1 mouse cellular context compared by ENCODE assay signal in the genomic region with DNA sequence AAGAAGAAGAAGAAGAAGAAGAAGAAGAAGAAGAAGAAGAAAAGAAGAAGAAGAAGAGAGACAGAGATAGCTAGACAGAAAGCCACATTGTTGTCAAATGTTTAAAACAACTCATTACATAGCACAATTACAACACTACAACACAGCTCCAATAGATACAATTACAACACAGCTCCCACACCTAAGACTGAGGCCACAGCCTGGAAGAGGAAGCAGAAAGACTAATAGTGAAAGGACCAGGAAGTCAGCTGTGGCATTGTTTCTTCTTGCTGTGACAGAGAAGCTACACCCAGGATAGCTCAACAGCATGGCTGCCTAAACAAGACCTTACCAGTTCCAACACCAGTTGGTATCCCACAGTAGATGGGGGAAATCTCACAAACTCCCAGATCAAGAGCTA.
TF ChIP-seq lines count a peak whose summit lies in the region.

No protein-coding gene starts in this region.

TF ChIP-seq in MEL, 35 proteins besides CTCF, POLR2A, EP300 and RAD21:
- TF ChIP-seq TBP (IDR thresholded peaks at IDR 0.05; ENCODE audit: low read depth, low read length) = no peak
- TF ChIP-seq RCOR1 (IDR thresholded peaks at IDR 0.05; ENCODE audit: low read depth, low read length) = no peak
- no peak for TF ChIP-seq USF2 (IDR thresholded peaks at IDR 0.05; ENCODE audit: borderline replicate concordance in 1 of 2, insufficient read depth in 1 of 2, low read depth in 1 of 2, low read length in 2 of 2)
- TF ChIP-seq POLR2AphosphoS2 (IDR thresholded peaks at IDR 0.05; ENCODE audit: low read length) = no peak
- no peak for TF ChIP-seq MXI1 (IDR thresholded peaks at IDR 0.05; ENCODE audit: low read depth, low read length)
- no peak for TF ChIP-seq UBTF (IDR thresholded peaks at IDR 0.05; ENCODE audit: borderline replicate concordance, insufficient read depth, low read depth, low read length)
- no peak for TF ChIP-seq ETS1 (IDR thresholded peaks at IDR 0.05; ENCODE audit: low read depth, low read length)
- TF ChIP-seq HCFC1 (IDR thresholded peaks at IDR 0.05; ENCODE audit: low read depth, low read length) = no peak
- no peak for TF ChIP-seq TCF12 (IDR thresholded peaks at IDR 0.05; ENCODE audit: low read depth, low read length)
- no peak for TF ChIP-seq MAFK (IDR thresholded peaks at IDR 0.05; ENCODE audit: borderline replicate concordance, low read depth, low read length)
- TF ChIP-seq MAX (IDR thresholded peaks at IDR 0.05; ENCODE audit: low read length) = no peak
- no peak for TF ChIP-seq SMC3 (IDR thresholded peaks at IDR 0.05; ENCODE audit: low read depth, low read length)
